Mouse (Mus musculus) ES-Bruce4 (cell line): ENCODE data around the gene Spa17. TPM values are rescaled to one million over a fixed set of nuclear protein-coding genes. Genes with fewer than 3 reads are reported as not detected.

Source experiments
- H3K27ac ChIP-seq: 2 replicates; pipeline ENCODE4 v1.5.1; 2012; ENCODE audit warnings: low read length, inconsistent platforms; ENCODE audit not compliant: insufficient read depth
- H3K27me3 ChIP-seq: 2 replicates; pipeline ENCODE4 v1.6.1; 2012; ENCODE audit warnings: mild to moderate bottlenecking, low read length, inconsistent platforms; ENCODE audit not compliant: control insufficient read depth, poor library complexity, insufficient read depth, severe bottlenecking
- H3K36me3 ChIP-seq: 2 replicates; pipeline ENCODE4 v1.6.1; 2012; ENCODE audit warnings: inconsistent platforms, mild to moderate bottlenecking, low read length, moderate library complexity; ENCODE audit not compliant: control insufficient read depth, poor library complexity, insufficient read depth, severe bottlenecking
- H3K4me1 ChIP-seq: one replicate; pipeline ENCODE4 v1.8.1; 2011; ENCODE audit warnings: low read length; ENCODE audit not compliant: control insufficient read depth, insufficient read depth
- H3K4me3 ChIP-seq: 2 replicates; pipeline ENCODE4 v1.5.1; 2011; ENCODE audit warnings: low read depth, mild to moderate bottlenecking, low read length
- H3K9ac ChIP-seq: 2 replicates; pipeline ENCODE4 v1.6.1; 2012; ENCODE audit warnings: low read depth, mild to moderate bottlenecking, inconsistent platforms; ENCODE audit not compliant: poor library complexity, severe bottlenecking
- H3K9me3 ChIP-seq: replicated peaks from 2 replicates; pipeline ENCODE4 v1.6.1; 2012; ENCODE audit warnings: mild to moderate bottlenecking, low read length, inconsistent platforms; ENCODE audit not compliant: control insufficient read depth, poor library complexity, insufficient read depth, severe bottlenecking
- CTCF ChIP-seq: IDR thresholded peaks from one replicate; pipeline ENCODE4 v1.8.1; 2011; ENCODE audit warnings: low read depth, low read length
- EP300 ChIP-seq: IDR thresholded peaks from 2 replicates; pipeline ENCODE4 v1.6.1; 2011; ENCODE audit warnings: low read depth, low read length; ENCODE audit not compliant: insufficient read depth
- POLR2A ChIP-seq: IDR thresholded peaks from one replicate; pipeline ENCODE4 v1.8.1; 2011; ENCODE audit warnings: low read length; ENCODE audit not compliant: insufficient read depth
- polyA plus RNA-seq: library from polyadenylated mRNA; stranded (reverse); fragments of >200 nt; gene quantifications from 2 replicates; pipeline ENCODE4 v1.2.4, GENCODE M21; 2011; ENCODE audit warnings: low read depth; ENCODE audit not compliant: missing spikeins, insufficient read depth, insufficient read length

Gene Spa17
- polyA plus RNA-seq, 1 experiment, result 5.3 TPM

- Histone ChIP-seq H3K27me3 (no peaks in the 10 kb centered on the region), H3K4me1 (no peaks in the 10 kb centered on the region), H3K27ac (no peak overlapping the region), H3K9me3 (no peaks in the 10 kb centered on the region), H3K36me3 (peaks cover 31% of the 10 kb centered on the region), H3K4me3 (no peak overlapping the region; the same call in 1 of the 2 replicates), H3K9ac (peak overlapping the region; percentile 64)
- TF ChIP-seq CTCF (no peak), EP300 (no peak), POLR2A (no peak)
Measured at GRCm38 (mm10) chr9:37655961-37656360, 42.4 kb upstream of the Spa17 start.

GRCm38 (mm10) chr9:37653836-37654235, 40.3 kb upstream of the Spa17 start:
- TF ChIP-seq POLR2A, result no peak
- no peak for TF ChIP-seq EP300
- no peak for TF ChIP-seq CTCF

GRCm38 (mm10) chr9:37650639-37651038, 37.1 kb upstream of the Spa17 start:
- Histone ChIP-seq H3K9me3 (no peaks in the 10 kb centered on the region), H3K27me3 (no peaks in the 10 kb centered on the region), H3K4me1 (no peaks in the 10 kb centered on the region), H3K27ac (no peak overlapping the region), H3K9ac (no peak overlapping the region), H3K36me3 (peaks cover 62% of the 10 kb centered on the region), H3K4me3 (no peak overlapping the region)
- TF ChIP-seq CTCF (no peak), POLR2A (no peak), EP300 (no peak)

More at GRCm38 (mm10) chr9:37653836-37654235, 40.3 kb upstream of the Spa17 start:
- H3K27me3 ChIP-seq, result no peaks in the 10 kb centered on the region
- no peak overlapping the region for H3K27ac ChIP-seq
- no peak overlapping the region for H3K9ac ChIP-seq
- no peaks in the 10 kb centered on the region for H3K9me3 ChIP-seq
- no peak overlapping the region for H3K4me3 ChIP-seq
- peaks cover 52% of the 10 kb centered on the region for H3K36me3 ChIP-seq
- no peaks in the 10 kb centered on the region for H3K4me1 ChIP-seq

- Histone ChIP-seq H3K9ac (no peak overlapping the region), H3K36me3 (peaks cover 34% of the 10 kb centered on the region), H3K4me3 (no peak overlapping the region), H3K27me3 (no peaks in the 10 kb centered on the region), H3K27ac (no peak overlapping the region), H3K4me1 (no peaks in the 10 kb centered on the region), H3K9me3 (0 out of 2 replicates have a peak, but pooled peaks cover 5% of the 10 kb centered on the region)
- no peak for TF ChIP-seq POLR2A
- TF ChIP-seq EP300, result no peak
- TF ChIP-seq CTCF, result no peak
Measured at GRCm38 (mm10) chr9:37646246-37646645, 32.7 kb upstream of the Spa17 start.

- no peak overlapping the region for H3K4me3 ChIP-seq
- H3K4me1 ChIP-seq, result no peaks in the 10 kb centered on the region
- H3K27ac ChIP-seq, result no peak overlapping the region
- 0 out of 2 replicates have a peak, but pooled peaks cover 5% of the 10 kb centered on the region for H3K9me3 ChIP-seq
- TF ChIP-seq CTCF (no peak), EP300 (no peak), POLR2A (no peak)
- no peak overlapping the region for H3K9ac ChIP-seq
- H3K36me3 ChIP-seq, result no peaks in the 10 kb centered on the region
- H3K27me3 ChIP-seq, result no peaks in the 10 kb centered on the region
Measured at GRCm38 (mm10) chr9:37638721-37639120, 25.2 kb upstream of the Spa17 start.

- H3K4me1 ChIP-seq, result no peaks in the 10 kb centered on the region
- no peaks in the 10 kb centered on the region for H3K27me3 ChIP-seq
- TF ChIP-seq CTCF (no peak), POLR2A (no peak), EP300 (no peak)
- no peaks in the 10 kb centered on the region for H3K9me3 ChIP-seq
- H3K27ac ChIP-seq, result no peak overlapping the region
- H3K4me3 ChIP-seq, result no peak overlapping the region
- H3K36me3 ChIP-seq, result no peaks in the 10 kb centered on the region
- H3K9ac ChIP-seq, result no peak overlapping the region
Measured at GRCm38 (mm10) chr9:37636800-37637542, 23.4 kb upstream of the Spa17 start.
